Mouse (Mus musculus) ES-E14 (cell line): Measurements from ENCODE around the gene Cbr2.

Source experiments
- CHD2 ChIP-seq: IDR thresholded peaks from 2 replicates; pipeline ENCODE4 v1.6.1; 2014; ENCODE audit warnings: mild to moderate bottlenecking, low read depth, low read length, inconsistent platforms
- HCFC1 ChIP-seq: IDR thresholded peaks from 2 replicates; pipeline ENCODE4 v1.6.1; 2012; ENCODE audit warnings: low read length, inconsistent platforms, borderline replicate concordance; ENCODE audit not compliant: insufficient read depth
- ZC3H11A ChIP-seq: IDR thresholded peaks from 2 replicates; pipeline ENCODE4 v1.6.1; 2012; ENCODE audit warnings: low read depth, mild to moderate bottlenecking, inconsistent platforms, low read length, borderline replicate concordance
- ZNF384 ChIP-seq: IDR thresholded peaks from 2 replicates; pipeline ENCODE4 v1.6.1; 2012; ENCODE audit warnings: low read depth, low read length, inconsistent platforms

GRCm38 (mm10) chr11:120777123-120777522, 45.2 kb upstream of the Cbr2 start:
- TF ChIP-seq ZC3H11A (no peak), CHD2 (no peak), ZNF384 (no peak), HCFC1 (no peak)
